Mouse (Mus musculus) gastrocnemius, postnatal 36 days (tissue): ENCODE measurements at regions not wholly inside any gene's neighbourhood (a gene's known extent, or its start where the extent isn't known, plus 50 kb on each side); places are given as distances from the start of the nearest gene placed in this dataset.

ENCODE experiments used
- DNase-seq, 2 experiments: peaks; one replicate each; pipeline ENCODE4 v3.0.0; 2022
- intact Hi-C: fragments of 180-260 bp; cut with DNase I; formaldehyde crosslinking; loops from one replicate; pipeline ENCODE4 v1.15.1; 2025

DNA sequence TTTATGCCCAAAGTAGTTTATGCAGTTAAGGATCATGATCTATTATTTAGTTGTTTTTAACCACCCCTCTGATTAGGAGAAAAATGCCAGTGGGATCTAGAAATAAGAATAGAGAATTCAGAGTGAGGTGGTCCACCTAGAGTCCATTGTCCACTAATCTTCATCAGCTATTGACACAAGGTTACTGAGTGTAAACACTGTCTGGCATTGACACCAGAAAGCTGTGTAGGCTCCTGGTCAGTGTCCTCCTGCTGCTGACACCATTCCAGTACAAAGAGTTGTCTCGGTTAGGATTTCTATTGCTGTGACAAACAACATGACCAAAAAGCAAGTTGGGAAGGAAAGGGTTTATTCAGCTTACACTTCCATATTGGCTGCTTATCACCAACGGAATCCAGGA is 110.1 kb upstream of the Slc4a7 start:
- intact Hi-C loops, result no loop called here
- no peak for DNase-seq

DNA sequence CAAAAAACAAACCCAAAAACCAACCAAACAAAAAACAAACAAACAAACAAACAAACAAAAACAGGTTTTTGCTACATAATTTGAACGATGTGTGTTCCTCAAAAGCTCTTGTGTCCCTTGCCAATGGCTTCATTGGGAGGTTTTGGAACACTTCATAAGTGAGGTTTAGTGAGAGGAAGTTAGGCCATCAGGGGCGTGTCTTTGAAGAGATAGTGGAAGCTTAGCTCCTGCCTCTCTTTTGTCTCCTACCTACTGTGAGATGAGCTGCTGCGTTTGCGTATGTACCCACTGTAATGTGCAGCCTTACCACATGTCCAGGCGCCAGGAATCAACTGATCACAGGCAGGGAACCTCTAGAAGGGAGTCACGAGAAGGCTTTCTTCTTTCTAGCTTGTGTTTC is 107.3 kb upstream of the Slc4a7 start:
- no peak for DNase-seq
- intact Hi-C loops, result no loop called here

DNA sequence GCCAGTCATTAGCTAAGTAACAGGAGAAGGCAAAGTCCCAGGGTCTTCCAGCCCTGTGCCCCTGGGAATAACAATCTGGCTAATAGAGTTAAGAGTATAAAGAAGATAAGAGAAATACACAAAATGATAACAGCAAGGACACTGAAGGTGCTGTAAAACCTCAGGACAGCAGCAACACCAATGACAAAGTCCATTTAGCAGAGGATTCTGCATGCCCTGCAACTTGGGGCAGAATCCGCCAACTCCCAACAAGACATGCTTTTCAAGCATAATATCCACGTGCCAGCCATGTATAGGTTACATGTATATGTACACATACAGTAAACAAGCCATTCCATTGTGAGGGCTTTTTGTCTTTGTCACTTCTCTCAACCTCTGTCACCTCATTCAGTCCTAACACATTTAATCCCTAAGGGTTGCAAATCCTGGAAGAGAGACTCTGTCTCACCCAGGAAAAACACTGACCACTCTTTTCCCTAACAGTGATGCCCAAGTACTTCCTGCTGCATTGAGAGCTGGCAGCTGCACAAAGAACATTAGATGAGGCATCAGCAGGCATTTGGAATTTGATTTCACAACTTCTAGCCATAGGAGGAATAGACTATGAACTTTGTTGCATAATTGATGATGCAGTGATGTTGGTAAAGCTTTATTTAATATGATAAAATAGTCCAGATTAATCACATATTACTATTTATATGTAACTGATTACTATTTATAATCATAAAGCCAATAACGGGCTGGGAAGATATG is 105.8 kb upstream of the Slc4a7 start:
- intact Hi-C loops, result no loop called here
- DNase-seq, result no peak

DNA sequence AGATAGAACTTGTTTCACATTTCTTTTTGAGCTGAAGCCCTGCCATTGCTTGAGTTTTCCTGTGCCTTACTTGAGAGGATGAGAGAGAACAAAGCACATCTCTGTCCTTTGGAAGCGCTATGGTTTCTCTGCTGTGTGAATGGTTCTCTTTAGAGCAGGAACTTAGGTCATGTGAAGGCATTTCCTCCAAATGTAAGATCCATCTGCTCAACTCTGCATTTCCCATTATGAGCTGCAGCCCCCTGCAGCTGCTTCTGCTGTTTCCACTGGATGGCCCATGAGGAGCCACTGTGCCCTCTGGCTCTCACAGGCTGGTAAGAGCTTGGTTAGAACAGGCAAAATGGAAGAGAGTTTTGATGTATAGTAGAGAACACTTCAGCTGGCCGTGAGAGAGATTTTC is 102.5 kb upstream of the Slc4a7 start:
- intact Hi-C loops, result no loop called here
- DNase-seq, result no peak

DNA sequence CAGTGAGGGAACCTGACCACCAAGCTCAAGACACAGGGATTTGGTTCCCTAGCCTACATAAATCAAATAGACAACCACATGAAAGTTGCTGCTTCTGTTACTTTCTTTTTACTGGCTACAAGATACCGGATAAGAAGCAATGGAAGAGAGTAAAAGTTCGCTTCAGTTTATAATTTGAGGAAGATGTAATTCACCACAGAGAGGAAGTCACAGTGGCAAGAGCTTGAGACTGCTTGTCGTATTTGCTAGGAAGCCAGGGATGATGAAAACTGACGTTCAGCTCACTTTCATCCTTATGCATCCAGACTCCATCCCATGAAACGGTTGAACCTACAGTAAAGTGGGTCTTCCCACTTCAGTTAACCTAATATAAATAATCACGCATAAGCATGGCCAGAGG is 102.1 kb upstream of the Slc4a7 start:
- intact Hi-C loops, result no loop called here
- no peak for DNase-seq

DNA sequence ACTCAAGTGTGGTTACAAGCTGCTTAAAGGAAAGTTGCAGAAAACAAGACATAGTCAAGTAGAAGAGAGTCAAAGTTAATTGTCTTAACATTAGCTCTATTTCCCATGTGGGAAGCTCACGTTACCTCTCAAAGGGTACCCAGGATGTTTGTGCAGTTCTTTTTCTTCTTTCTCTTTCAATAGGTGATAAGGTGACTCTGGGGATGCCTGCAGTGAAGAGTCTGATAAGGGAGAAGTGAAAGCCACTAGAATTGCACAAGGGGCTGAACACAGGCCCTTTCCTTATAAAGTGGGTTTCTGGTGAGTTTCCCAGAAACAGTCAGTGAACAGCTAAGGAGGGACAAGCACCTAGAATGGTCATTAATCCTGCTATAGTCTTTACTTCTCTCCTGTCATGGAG is 98.6 kb upstream of the Slc4a7 start:
- DNase-seq, result no peak
- intact Hi-C loops, result no loop called here

DNA sequence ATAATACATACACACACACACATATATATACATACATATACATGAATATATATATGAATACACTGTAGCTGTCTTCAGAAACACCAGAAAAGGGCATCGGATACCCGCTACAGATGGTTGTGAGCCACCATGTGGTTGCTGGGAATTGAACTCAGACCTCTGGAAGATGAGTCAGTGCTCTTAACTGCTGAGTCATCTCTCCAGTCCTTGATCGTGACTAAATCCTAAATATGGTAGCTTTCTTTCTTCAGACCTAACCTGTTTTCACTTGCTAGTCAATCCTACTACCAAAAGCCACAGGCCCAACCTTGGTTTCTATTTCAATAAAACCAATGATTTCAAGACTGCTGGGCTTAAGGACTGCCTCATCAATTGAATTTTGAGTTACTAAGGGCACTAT is 95.0 kb upstream of the Slc4a7 start:
- intact Hi-C loops, result no loop called here

DNA sequence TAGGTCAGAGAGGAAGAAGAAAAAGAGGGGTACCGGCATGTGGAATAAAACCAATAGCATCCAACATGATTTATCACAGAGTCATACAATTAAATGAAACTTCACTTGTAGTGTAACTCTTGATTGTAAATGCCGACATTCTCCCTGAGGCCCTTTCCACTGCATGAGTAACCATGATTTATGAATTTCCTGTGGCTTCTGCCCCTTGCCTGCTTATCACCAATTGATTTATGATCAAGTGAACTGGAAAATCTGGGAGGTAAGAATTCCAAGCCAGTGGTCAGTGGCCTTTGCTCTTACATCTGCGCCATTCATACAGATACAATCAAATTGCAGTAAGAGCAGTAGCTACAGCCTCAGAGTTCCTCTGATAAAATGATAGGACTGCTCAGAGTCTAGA is 89.8 kb upstream of the Slc4a7 start:
- intact Hi-C loops, result no loop called here
- no peak for DNase-seq

More for the DNA sequence above, 95.0 kb upstream of the Slc4a7 start:
- DNase-seq, result no peak

DNA sequence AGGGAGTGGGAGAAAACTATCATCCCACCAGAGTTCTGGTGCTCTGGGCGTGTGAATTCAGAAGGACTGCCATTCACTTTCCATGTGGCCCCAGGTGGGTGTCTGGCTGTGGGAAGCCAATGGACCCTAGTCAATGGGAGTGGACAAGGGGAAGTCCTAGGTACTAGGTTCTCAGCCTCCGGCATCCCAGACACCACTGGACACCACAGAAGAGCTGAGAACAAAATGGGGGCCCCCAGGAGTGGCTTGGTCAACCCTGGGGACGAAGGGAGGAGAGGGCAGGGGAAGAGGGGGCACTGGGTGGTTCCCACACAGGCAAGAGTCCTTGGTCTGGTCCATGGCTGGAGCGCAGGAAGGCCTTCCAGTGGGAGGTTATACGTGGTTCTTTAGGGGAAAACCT is 81.8 kb upstream of the Slc4a7 start:
- DNase-seq, result no peak
- intact Hi-C loops, result no loop called here

DNA sequence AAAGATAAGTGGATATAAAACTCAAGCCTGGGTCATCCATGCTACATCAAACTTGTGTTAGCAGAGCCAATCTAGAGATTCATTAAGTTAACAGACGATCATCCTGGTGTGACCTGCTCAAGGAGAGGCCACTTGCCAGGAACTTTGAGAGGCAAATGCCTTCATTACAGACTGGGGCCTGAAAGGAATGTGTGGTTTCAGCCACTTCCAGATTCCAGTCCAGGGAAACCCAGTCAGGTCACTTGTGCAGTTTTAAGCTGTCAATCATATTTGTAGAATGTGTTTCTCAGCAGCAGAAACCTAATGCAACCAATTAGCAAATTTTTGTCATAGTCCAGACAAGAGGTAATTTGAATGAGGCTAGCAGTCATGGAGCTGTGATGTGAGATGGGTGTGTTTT is 73.4 kb upstream of the Slc4a7 start:
- intact Hi-C loops, result no loop called here
- DNase-seq, result no peak

DNA sequence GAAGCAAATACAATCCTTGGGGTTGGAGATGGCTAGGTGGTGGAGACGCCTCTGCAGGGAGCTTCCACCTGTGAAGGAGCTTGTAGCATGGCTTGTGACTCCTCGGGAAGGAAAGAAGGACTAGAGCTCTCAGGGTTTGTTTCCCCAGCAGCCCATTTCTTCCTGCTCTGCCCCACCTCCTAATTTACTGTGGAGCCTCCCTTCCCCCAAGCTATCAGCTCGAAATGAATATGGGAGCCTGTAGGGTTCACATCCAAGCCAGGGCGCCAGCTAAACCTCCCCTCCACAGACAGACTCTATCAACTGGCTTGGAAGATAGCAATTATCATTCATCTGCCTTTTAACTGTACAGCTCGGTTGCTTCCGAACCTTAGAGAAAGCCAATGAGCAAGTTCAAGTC is 70.3 kb upstream of the Slc4a7 start:
- intact Hi-C loops, result no loop called here
- DNase-seq, result no peak

DNA sequence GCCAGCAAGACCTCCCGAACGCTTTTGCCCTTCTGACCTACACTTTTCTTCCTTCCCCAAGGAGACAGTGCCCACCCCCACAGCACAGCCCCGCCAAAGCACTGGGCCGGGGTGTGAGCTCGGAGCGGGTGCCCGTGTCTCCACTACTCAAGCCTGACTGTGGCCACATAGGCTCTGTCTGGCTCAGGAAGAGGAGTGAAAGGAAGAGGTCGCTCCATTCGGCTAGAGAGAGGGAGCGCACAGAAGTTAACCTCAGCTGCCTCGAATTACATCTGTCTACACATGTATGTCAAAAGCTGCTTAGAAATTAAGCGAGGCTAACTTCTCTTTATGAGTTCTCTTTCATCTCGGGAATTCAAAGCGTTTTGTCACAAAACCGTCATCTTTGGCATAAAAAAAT is 69.6 kb upstream of the Slc4a7 start:
- peak in 1 of 2 experiments; percentile 26 for DNase-seq
- intact Hi-C loops, result no loop called here

DNA sequence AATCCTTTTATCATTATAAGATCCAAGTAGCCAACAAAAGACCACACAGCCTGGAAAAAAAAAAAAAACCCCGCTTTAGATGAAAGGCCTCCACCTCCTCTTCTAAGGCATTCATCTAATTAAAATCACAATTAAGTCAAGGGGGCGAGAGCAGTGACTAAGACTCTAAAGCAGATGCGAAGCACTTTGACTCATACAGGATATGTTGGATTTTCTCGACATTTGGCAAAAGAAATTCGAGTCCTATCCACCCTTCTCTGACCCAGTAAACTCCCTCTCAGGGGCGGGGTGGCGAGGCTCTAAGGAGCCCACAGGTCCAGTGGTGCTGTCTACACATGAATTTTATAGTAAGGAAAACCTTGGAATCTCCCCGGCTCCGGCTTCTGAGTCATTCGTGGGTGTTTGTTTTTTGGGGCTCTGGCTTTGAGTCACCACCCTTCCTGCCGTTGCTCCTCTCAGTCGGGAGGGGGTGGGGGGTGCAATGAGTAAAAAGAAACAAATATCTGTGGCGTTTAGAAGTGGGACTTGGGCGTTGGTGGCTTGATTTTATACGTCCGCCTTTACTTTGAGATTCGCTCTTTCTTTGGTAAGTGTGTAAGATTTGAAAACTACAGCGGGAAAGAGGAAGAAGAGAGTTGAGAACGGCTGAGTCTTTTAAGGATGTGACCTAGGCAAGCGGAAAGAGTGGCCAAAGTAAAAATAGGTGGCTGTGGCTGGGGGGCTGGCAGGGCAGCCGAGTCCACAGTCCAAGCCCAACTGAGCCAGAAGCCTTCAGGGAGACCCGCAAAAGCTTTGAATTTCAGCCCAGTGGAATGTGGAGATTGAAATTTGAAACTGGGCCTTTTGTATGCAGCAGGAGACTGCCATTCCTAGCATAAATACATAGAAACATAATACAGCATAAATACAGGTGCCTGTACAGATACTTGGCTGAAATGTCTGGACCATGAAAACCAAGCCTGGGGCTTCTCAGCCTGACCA is 68.8 kb upstream of the Slc4a7 start:
- intact Hi-C loops, result no loop called here
- DNase-seq, result peak; percentile 17 to 39

DNA sequence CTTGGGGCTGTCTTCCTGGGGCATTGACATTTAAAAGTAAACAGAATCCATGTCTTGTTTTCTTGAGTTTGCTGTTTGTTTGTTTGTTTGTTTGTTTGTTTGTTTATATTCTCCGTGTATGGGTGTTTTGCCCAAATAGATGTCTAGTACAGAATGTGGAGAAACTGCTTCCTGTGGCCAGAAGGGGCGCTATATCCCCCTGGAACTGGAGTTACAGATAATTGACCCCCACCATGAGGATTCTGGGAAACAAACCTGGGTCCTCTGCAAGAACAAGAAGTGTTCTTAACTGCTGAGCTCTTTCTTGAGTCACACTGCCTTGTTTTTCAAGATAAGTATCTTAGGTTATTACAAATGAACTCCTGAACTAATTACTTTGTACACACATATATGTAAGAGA is 68.1 kb upstream of the Slc4a7 start:
- intact Hi-C loops, result no loop called here
- no peak for DNase-seq

DNA sequence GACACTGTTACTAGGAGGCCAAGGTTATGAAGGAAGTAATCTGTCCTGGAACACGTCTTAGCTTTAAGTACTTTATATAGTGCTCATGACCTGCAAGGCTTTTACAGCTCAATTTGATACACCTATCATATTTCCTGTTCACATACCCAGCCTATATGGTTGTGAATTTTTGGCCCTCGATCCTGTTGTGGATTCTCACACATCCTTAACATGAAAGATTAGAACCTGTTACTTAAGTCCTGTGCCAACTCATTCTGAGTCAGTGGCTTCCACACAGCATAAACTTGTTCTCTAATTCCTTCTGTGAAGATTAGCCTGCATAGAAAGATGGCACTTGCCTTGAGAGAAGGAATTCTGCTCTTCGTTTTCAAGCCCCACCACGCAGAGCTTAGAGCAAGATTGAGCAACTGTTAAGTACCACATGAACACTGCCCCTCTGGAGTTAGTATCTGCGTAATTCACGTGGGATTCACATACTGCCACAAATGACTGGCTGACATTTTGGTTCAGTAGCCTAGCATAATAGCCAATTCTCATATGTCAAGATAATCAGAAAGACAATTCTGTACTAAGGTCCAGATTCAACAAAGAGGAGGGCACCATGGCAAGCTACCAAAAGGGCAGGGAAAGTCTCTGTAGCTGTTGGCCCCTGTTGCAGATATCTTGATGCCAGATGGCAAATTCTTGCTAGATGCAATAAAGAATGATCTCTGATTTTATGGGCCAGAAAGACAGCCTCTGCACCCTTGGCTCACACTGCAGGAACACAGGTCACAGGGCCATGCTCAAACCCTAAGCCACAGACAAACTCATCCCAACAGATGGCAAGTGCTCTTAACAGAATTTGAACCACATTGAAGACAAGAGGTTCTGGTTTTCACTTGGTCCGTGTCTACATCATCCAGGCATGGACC is 62.7 kb upstream of the Slc4a7 start:
- intact Hi-C loops, result no loop called here
- DNase-seq, result no peak

DNA sequence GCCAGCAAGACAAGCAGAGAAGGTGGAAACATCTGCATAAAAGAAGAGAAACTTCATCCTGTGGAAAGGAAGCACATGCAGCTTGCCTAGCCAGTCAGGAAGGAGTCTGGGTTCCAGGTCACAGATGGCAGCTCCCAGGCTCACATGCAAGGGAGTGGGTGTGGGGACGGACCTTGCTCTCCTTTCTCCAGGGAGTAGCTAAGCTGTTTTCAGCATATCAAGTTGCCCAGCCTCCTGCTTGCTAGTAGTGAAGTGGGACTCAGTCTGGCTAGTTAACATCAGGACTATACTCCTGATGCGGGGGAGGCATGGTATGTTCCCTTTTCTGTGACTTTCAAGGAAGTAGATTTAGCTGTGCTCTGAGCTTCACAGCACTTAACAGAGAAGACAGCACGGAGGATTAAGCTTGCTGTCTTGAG is 62.0 kb upstream of the Slc4a7 start:
- intact Hi-C loops, result no loop called here
- no peak for DNase-seq

DNA sequence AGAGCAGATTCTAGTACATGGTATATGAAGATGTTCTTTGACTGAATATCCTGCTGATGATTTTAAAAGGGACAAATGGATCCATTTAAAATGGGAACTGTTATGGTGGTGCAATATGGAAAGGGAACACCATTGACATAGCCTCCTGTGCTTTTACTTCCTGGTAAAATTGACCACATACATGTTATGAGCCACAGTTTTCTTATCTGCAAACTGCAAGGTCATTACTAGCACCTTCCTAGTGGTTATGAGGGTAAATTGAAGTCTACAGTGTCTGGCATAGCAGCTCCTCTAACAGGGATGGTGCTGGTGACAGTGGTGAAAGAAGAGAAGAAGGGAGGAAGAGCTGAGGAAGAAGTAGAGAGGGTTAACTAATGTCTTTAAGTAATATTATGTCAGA is 61.5 kb upstream of the Slc4a7 start:
- no peak for DNase-seq
- intact Hi-C loops, result no loop called here

DNA sequence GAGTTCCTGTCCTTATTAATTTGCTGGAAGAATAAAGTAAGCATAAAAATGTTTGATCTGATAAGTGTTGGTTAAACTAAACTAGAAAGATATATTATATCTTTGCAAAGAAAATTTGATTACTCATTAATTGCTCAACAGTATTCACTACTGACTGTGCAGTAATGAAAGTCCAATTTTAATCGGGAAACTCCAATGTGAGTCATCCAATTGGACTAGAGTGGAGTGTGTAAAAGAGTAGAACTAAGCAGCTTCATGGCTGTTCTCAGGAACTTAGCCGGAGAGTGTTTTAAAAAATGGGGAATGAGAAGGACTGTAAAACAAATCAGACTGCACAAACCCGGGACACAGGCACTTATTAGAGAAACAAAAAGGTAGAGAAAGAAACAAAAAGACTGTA is 58.5 kb upstream of the Slc4a7 start:
- intact Hi-C loops, result no loop called here
- DNase-seq, result no peak

DNA sequence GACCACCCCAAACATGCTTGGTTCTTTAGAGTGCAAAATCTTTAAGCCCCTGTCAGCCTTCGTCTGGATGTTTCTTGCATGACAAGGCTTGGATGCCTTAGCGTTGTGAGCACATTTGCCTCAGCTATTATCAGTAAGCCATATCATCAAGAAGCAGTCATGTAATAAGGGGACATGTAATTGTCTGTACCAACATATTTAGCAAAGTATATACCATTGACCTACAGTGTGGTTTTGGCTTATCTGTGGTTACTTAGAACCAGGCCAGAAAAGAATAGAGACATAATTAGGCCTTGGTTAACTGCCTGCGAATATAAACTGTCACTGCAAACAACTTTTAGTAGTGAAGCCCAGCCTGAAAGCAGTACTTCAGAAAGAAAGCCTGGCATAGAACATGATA is 57.0 kb upstream of the Slc4a7 start:
- DNase-seq, result no peak
- intact Hi-C loops, result no loop called here
